Mouse (Mus musculus) small intestine, adult 2 months (tissue): ENCODE measurements around the gene Trp53bp1.

ENCODE experiments used
- CTCF ChIP-seq: fragments of 200-500 bp; IDR thresholded peaks from 2 replicates; pipeline ENCODE4 v1.5.1; 2012; ENCODE audit warnings: low read depth, mild to moderate bottlenecking, control low read depth, inconsistent platforms, low read length, moderate library complexity, mixed read lengths; ENCODE audit not compliant: insufficient replicate concordance, insufficient read length; ENCODE audit errors: extremely low read depth
- POLR2A ChIP-seq: fragments of 200-500 bp; IDR thresholded peaks from 2 replicates; pipeline ENCODE4 v1.6.1; 2012; ENCODE audit warnings: low read depth, mild to moderate bottlenecking, control low read depth, inconsistent platforms, low read length, moderate library complexity

DNA sequence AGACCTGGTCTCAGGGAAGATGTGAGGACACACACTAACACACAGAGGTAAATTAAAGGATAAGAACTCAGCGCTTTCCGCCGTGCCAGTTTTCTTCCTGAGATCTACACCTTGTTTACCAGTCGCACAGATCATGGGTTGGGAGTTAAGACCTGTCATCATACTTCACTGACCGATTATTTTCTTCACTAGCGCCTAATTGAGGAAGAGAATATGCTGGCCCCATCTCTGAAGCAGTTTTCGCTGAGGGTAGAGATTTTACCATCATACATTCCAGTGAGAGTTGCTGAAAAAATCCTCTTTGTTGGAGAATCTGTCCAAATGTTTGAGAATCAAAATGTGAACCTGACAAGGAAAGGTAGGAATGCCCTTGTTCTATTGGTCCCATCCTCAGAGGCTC lies 87.1 kb downstream of the Trp53bp1 start:
- TF ChIP-seq CTCF (no peak), POLR2A (no peak)
